Mouse (Mus musculus) heart, adult 2 months (tissue): Measurements from ENCODE around the gene Zfp503.
A peak's percentile ranks its signal among the peaks of the same experiment; 100 is the strongest.

ENCODE experiments used
- CTCF ChIP-seq: fragments of 200-600 bp; IDR thresholded peaks from 2 replicates; pipeline ENCODE4 v1.8.1; 2022; ENCODE audit warnings: antibody characterized with exemption, mild to moderate bottlenecking, moderate library complexity
- POLR2A ChIP-seq: fragments of 200-500 bp; IDR thresholded peaks from 2 replicates; pipeline ENCODE4 v1.6.1; 2011; ENCODE audit warnings: mild to moderate bottlenecking, low read depth, low read length, control low read depth; ENCODE audit not compliant: insufficient read depth

GRCm38 (mm10) chr14:21985981-21986732 is 3.2 kb downstream of the Zfp503 start:
- TF ChIP-seq CTCF (peak; percentile 93), POLR2A (no peak)
